ENCODE assay signal across 8 mouse cellular contexts in the genomic region with DNA sequence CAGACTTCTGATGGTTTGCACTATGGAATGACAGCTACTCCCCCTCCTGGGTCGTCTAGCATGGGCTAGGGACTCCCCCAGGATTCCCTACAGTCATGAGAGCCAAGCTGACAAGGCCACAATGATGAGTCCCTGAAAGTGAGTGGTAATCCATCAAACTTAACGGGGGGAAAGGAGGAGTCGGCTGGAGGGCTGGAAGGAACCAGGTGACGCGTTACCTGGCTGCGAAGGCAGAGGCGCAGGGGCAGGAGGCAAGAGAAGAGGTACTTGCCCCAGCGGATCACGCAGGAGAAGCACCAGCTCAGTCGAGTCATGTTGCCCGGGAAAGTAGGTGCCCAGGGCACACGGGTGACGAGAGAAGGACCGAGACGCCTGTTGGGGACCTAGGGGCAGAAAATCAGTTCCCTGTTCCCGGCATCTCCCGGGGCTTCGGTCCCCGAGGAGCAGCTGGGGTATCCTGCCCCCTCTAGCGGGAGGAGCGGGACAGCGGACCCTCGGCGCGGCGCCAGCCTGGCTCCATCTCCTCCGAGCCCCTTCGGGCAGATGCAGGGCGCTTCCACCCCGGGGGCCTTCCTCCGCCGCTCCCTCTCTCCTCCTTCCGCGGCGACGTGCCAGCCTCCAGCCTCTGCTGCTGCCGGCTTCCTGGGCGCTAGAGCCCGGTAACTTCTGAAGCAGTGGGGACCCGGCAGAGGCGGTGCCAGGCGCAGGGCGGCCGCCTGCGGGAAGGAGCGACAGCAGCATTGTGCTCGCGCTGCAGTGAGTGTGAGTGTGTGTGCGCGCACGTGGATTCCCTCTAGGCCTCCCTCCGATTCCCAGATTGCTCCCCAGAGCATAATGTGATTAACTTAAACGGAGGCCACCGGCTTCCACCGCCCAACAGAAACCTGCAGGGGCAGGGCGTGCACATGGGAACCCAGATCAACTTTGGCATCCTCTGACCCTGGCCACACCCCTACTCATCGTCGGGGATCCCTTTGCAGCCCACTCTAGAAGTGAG. TPM values are rescaled to one million over a fixed set of nuclear protein-coding genes. Genes with fewer than 3 reads are reported as not detected.
DNase-seq lines count a peak whose midpoint lies in the region; ATAC-seq and TF ChIP-seq lines count a peak whose summit lies in the region.

No protein-coding gene starts in this region.

- peak; percentile 73 for ATAC-seq in forebrain, embryonic 11.5 days (replicated peaks; ENCODE audit: low FRiP score)
- ATAC-seq in hindbrain, postnatal 0 days, result peak; percentile 72
- ATAC-seq in liver, embryonic 11.5 days (replicated peaks; ENCODE audit: low FRiP score), result no peak
- ATAC-seq in activated CD4-positive, CD25-positive, alpha-beta regulatory T cell, adult 4 months, result no peak

- H3K9me3 ChIP-seq in forebrain, embryonic 11.5 days (ENCODE audit: control insufficient read depth, low read length), result no peaks in the 10 kb centered on the region
- H3K9me3 ChIP-seq in hindbrain, postnatal 0 days (ENCODE audit: low read length), result no peaks in the 10 kb centered on the region
- no peaks in the 10 kb centered on the region for H3K9me3 ChIP-seq in liver, embryonic 11.5 days (ENCODE audit: control insufficient read depth, low read length)

- peak overlapping the region; percentile 95 for H3K4me2 ChIP-seq in forebrain, embryonic 11.5 days (ENCODE audit: low read depth, low read length, severe bottlenecking)
- peak overlapping the region; percentile 89 for H3K4me2 ChIP-seq in hindbrain, postnatal 0 days (ENCODE audit: low read depth, low read length)
- H3K4me2 ChIP-seq in liver, embryonic 11.5 days, result peak overlapping the region; percentile 71

- peak overlapping the region; percentile 86 for H3K9ac ChIP-seq in forebrain, embryonic 11.5 days (ENCODE audit: low read length)
- peak overlapping the region; percentile 61 for H3K9ac ChIP-seq in hindbrain, postnatal 0 days (replicated peaks; ENCODE audit: low read length)
- H3K9ac ChIP-seq in liver, embryonic 11.5 days (ENCODE audit: low read depth, low read length), result no peak overlapping the region; the same call in none of the 2 replicates

- H3K36me3 ChIP-seq in forebrain, embryonic 11.5 days (ENCODE audit: control insufficient read depth, insufficient read depth, low read length), result no peaks in the 10 kb centered on the region
- H3K36me3 ChIP-seq in hindbrain, postnatal 0 days (ENCODE audit: insufficient read depth, low read length), result no peaks in the 10 kb centered on the region
- H3K36me3 ChIP-seq in liver, embryonic 11.5 days (ENCODE audit: control insufficient read depth, insufficient read depth, low read length), result no peaks in the 10 kb centered on the region

- WGBS in forebrain, embryonic 11.5 days, result under 1% methylated on average over 58 of the region's 58 CpGs
- WGBS in hindbrain, postnatal 0 days, result under 1% methylated on average over 53 of the region's 58 CpGs
- 2% methylated on average over 50 of the region's 58 CpGs for WGBS in liver, embryonic 11.5 days

- peak; percentile 64 for TF ChIP-seq CTCF in layer of hippocampus, adult 2 months (conservative IDR thresholded peaks at IDR 0.05)
- TF ChIP-seq CTCF in hindbrain, postnatal 0 days (IDR thresholded peaks at IDR 0.05; ENCODE audit: low read depth), result peak; percentile 55

- DNase-seq in layer of hippocampus, adult 2 months (ENCODE audit: low spot score in 2 of 2), result peak in 1 of 2 experiments; percentile 39
- no peak for DNase-seq in layer of hippocampus, adult 9-10 months (ENCODE audit: low spot score)
- DNase-seq in adrenal gland, adult 2 months, result peak; percentile 77
- DNase-seq in forebrain, embryonic 11.5 days (ENCODE audit: low spot score), result peak; percentile 88
- DNase-seq in hindbrain, postnatal 0 days (ENCODE audit: low spot score), result peak; percentile 79
- peak; percentile 56 for DNase-seq in liver, embryonic 11.5 days (ENCODE audit: low spot score)
- DNase-seq in neural tube, embryonic 10.5 days (ENCODE audit: extremely low spot score, low spot score), result peak; percentile 82

- H3K27me3 ChIP-seq in forebrain, embryonic 11.5 days (ENCODE audit: control insufficient read depth, insufficient read depth, low read length), result peaks cover 7% of the 10 kb centered on the region; the same call in 1 of the 2 replicates
- H3K27me3 ChIP-seq in hindbrain, postnatal 0 days (ENCODE audit: insufficient read depth, low read length), result no peaks in the 10 kb centered on the region; the same call in 1 of the 2 replicates
- H3K27me3 ChIP-seq in liver, embryonic 11.5 days (replicated peaks; ENCODE audit: control insufficient read depth, insufficient read depth, low read length), result peaks cover 70% of the 10 kb centered on the region

- H3K4me1 ChIP-seq in forebrain, embryonic 11.5 days (replicated peaks; ENCODE audit: control insufficient read depth, insufficient read depth, low read length), result peaks cover 11% of the 10 kb centered on the region; the same call in 1 of the 2 replicates
- no peaks in the 10 kb centered on the region for H3K4me1 ChIP-seq in hindbrain, postnatal 0 days (ENCODE audit: insufficient read depth, low read length)
- H3K4me1 ChIP-seq in liver, embryonic 11.5 days (replicated peaks; ENCODE audit: control insufficient read depth, insufficient read depth, low read length), result peaks cover 4% of the 10 kb centered on the region; the same call in 1 of the 2 replicates

- peak overlapping the region; percentile 61 for H3K4me3 ChIP-seq in layer of hippocampus, adult 2 months
- peak overlapping the region; percentile 47 for H3K4me3 ChIP-seq in forebrain, embryonic 11.5 days (ENCODE audit: low read depth, low read length)
- peak overlapping the region; percentile 53 for H3K4me3 ChIP-seq in hindbrain, postnatal 0 days (ENCODE audit: low read length)
- peak overlapping the region; percentile 35 for H3K4me3 ChIP-seq in liver, embryonic 11.5 days (ENCODE audit: low read depth, low read length)

- no peak overlapping the region for H3K27ac ChIP-seq in layer of hippocampus, adult 2 months
- H3K27ac ChIP-seq in forebrain, embryonic 11.5 days (ENCODE audit: low read depth, low read length), result peak overlapping the region; percentile 38
- peak overlapping the region; percentile 42; the same call in 1 of the 2 replicates for H3K27ac ChIP-seq in hindbrain, postnatal 0 days
- peak overlapping the region; percentile 4; the same call in 1 of the 2 replicates for H3K27ac ChIP-seq in liver, embryonic 11.5 days (ENCODE audit: low read depth, low read length)

RNA-seq across cellular contexts. Expression of a gene that starts 25.9 kb away (rescaled TPM):
- total RNA-seq in layer of hippocampus, adult 2 months (2021), result 10 to 100 TPM; 41.3 to 43.3 TPM
- 100 to 1,000 TPM; 424 to 432 TPM for total RNA-seq in adrenal gland, adult 2 months (2021)
- polyA plus RNA-seq in adrenal gland, adult 2 months (2012; rRNA removed), result 523 and 701 TPM in 2 replicates
- polyA plus RNA-seq in forebrain, embryonic 11.5 days (2014; fragmentation: Nextera tagmentation; extraction: Ambion mirVana), result 15.6 and 17.1 TPM in 2 replicates
- total RNA-seq in hindbrain, postnatal 0 days (2014; rRNA removed), result 24.1 and 28.0 TPM in 2 replicates
- 10.3 and 11.7 TPM in 2 replicates for polyA plus RNA-seq in hindbrain, postnatal 0 days (2015; fragmentation: Nextera tagmentation; extraction: Ambion mirVana)
- polyA plus RNA-seq in liver, embryonic 11.5 days (2014; fragmentation: Nextera tagmentation; extraction: Ambion mirVana), result 19.4 and 20.4 TPM in 2 replicates
- 10 to 100 TPM; 21.7 to 23.3 TPM for polyA plus RNA-seq in activated CD4-positive, CD25-positive, alpha-beta regulatory T cell, adult 4 months (2017; shearing (Covaris generic))

RNA-seq across cellular contexts. Expression of a gene that starts 27.0 kb away (rescaled TPM):
- under 1 TPM in 1 of 2 experiments, not detected in 1; 0.25 TPM for total RNA-seq in layer of hippocampus, adult 2 months (2021)
- 1 to 10 TPM; 1.0 to 2.2 TPM for total RNA-seq in adrenal gland, adult 2 months (2021)
- 0.45 and 0.90 TPM in 2 replicates for polyA plus RNA-seq in adrenal gland, adult 2 months (2012; rRNA removed)
- polyA plus RNA-seq in forebrain, embryonic 11.5 days (2014; fragmentation: Nextera tagmentation; extraction: Ambion mirVana), result 0.24 and 0.27 TPM in 2 replicates
- total RNA-seq in hindbrain, postnatal 0 days (2014; rRNA removed), result not detected in 2 replicates
- polyA plus RNA-seq in hindbrain, postnatal 0 days (2015; fragmentation: Nextera tagmentation; extraction: Ambion mirVana), result 0.08 and 0.10 TPM in 2 replicates
- 0.17 and 0.34 TPM in 2 replicates for polyA plus RNA-seq in liver, embryonic 11.5 days (2014; fragmentation: Nextera tagmentation; extraction: Ambion mirVana)
- polyA plus RNA-seq in activated CD4-positive, CD25-positive, alpha-beta regulatory T cell, adult 4 months (2017; shearing (Covaris generic)), result not detected

RNA-seq across cellular contexts. Expression of a gene that starts 55.5 kb away (rescaled TPM):
- total RNA-seq in layer of hippocampus, adult 2 months (2021), result not detected
- total RNA-seq in adrenal gland, adult 2 months (2021), result under 1 TPM in 1 of 2 experiments, not detected in 1; 0.21 TPM
- not detected in 2 replicates for polyA plus RNA-seq in adrenal gland, adult 2 months (2012; rRNA removed)
- 0.12 and 0.17 TPM in 2 replicates for polyA plus RNA-seq in forebrain, embryonic 11.5 days (2014; fragmentation: Nextera tagmentation; extraction: Ambion mirVana)
- total RNA-seq in hindbrain, postnatal 0 days (2014; rRNA removed), result 0.52 TPM in 1 of 2 replicates, not detected in the other
- 0.05 and 0.18 TPM in 2 replicates for polyA plus RNA-seq in hindbrain, postnatal 0 days (2015; fragmentation: Nextera tagmentation; extraction: Ambion mirVana)
- 0.47 and 0.70 TPM in 2 replicates for polyA plus RNA-seq in liver, embryonic 11.5 days (2014; fragmentation: Nextera tagmentation; extraction: Ambion mirVana)
- under 1 TPM in 1 of 2 experiments, not detected in 1; 0.36 TPM for polyA plus RNA-seq in activated CD4-positive, CD25-positive, alpha-beta regulatory T cell, adult 4 months (2017; shearing (Covaris generic))

Comparison
In these comparisons a context has a peak if more than half of its experiments do, and no peak if none do; other contexts are left out.
1. ATAC-seq: peak in forebrain, embryonic 11.5 days (single experiment) and hindbrain, postnatal 0 days (single experiment); none in liver, embryonic 11.5 days (single experiment) and activated CD4-positive, CD25-positive, alpha-beta regulatory T cell, adult 4 months (single experiment).
2. RNA of a gene that starts 25.9 kb away (polyA plus RNA-seq): 523 to 701 TPM in adrenal gland, adult 2 months; 21.7 to 23.3 TPM in activated CD4-positive, CD25-positive, alpha-beta regulatory T cell, adult 4 months, 19.4 to 20.4 TPM in liver, embryonic 11.5 days, 15.6 to 17.1 TPM in forebrain, embryonic 11.5 days and 10.3 to 11.7 TPM in hindbrain, postnatal 0 days; every median in the first group is over 10 times any median in the second.
3. Peak in every context shown above with its lines, with median percentiles within 50 percentile points of each other: H3K4me3 ChIP-seq and H3K4me2 ChIP-seq.